Mouse (Mus musculus) liver, postnatal 0 days (tissue): ENCODE results near the gene Ctnnbl1.

ENCODE experiments used
- CTCF ChIP-seq: sonication (generic); IDR thresholded peaks from 2 replicates; pipeline ENCODE4 v1.5.1; 2016; ENCODE audit warnings: antibody characterized with exemption, low read depth
- EP300 ChIP-seq: IDR thresholded peaks from 2 replicates; pipeline ENCODE4 v1.6.1; 2016; ENCODE audit warnings: antibody characterized with exemption, low read depth, mild to moderate bottlenecking

- TF ChIP-seq CTCF: no peak
- no peak for TF ChIP-seq EP300
Observed at GRCm38 (mm10) chr2:157703155-157703554, 34.0 kb upstream of the Ctnnbl1 start.
